Mouse (Mus musculus): ENCODE measurements at regions not wholly inside any gene's neighbourhood (a gene's known extent, or its start where the extent isn't known, plus 50 kb on each side); places are given as distances from the start of the nearest gene placed in this dataset.

DNA sequence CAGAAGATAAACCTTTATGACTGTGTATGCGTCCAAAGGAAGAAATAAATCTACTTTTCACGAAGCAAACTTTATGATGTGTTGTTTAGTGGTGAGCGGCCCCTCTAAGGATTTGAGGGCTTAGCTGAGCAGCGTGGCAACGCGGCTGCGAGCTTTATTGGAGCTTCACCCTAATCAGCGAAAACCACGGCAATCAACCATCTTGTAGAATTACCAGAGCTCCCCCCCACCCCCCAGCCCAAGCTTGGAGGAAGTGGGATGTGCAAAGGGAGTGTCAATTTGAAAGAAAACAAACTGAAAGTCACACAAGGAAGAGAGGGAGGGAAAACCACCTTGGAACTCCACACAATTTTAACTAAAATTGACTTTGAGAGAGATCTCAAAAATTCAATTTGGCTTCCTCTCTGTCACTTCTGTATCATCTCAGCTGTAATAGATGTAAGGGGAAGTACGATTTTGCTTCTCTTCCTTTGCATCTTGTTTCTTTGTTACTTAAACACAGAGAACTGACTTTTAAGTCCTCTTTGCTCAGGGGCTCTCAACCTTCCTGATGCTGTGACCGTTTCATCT lies 229.1 kb upstream of the Satb1 start:
- TF ChIP-seq CTCF (IDR thresholded peaks at IDR 0.05 in 2 of 3, conservative IDR thresholded peaks at IDR 0.05 in 1 of 3; ENCODE audit: control insufficient read depth in 1 of 3, insufficient read depth in 1 of 3, low read depth in 2 of 3, low read length in 3 of 3, poor library complexity in 1 of 3, severe bottlenecking in 1 of 3) (no peak), POLR2AphosphoS2 (IDR thresholded peaks at IDR 0.05; ENCODE audit: low read length) (no peak), CHD2 (IDR thresholded peaks at IDR 0.05; ENCODE audit: low read length) (no peak), GABPA (IDR thresholded peaks at IDR 0.05; ENCODE audit: low read depth, low read length) (no peak), MAZ (IDR thresholded peaks at IDR 0.05; ENCODE audit: low read depth, low read length) (no peak), EP300 (IDR thresholded peaks at IDR 0.05; ENCODE audit: low read depth in 1 of 2, low read length in 2 of 2) (no peak), POLR2A (IDR thresholded peaks at IDR 0.05; ENCODE audit: control insufficient read depth in 1 of 2, insufficient read depth in 1 of 2, low read depth in 1 of 2, low read length in 2 of 2, poor library complexity in 1 of 2) (no peak)
